Mouse (Mus musculus) kidney, adult 2 months (tissue): ENCODE measurements around the gene Angpt4.

ENCODE experiments used
- CTCF ChIP-seq: fragments of 200-500 bp; conservative IDR thresholded peaks from 2 replicates; pipeline ENCODE4 v1.5.1; 2011; ENCODE audit warnings: low read depth, mild to moderate bottlenecking, control low read depth, low read length, moderate library complexity, mixed read lengths; ENCODE audit not compliant: insufficient read depth, insufficient read length
- POLR2A ChIP-seq: fragments of 200-500 bp; IDR thresholded peaks from one replicate; pipeline ENCODE4 v1.6.1; 2011; ENCODE audit warnings: low read depth, low read length, control low read depth

DNA sequence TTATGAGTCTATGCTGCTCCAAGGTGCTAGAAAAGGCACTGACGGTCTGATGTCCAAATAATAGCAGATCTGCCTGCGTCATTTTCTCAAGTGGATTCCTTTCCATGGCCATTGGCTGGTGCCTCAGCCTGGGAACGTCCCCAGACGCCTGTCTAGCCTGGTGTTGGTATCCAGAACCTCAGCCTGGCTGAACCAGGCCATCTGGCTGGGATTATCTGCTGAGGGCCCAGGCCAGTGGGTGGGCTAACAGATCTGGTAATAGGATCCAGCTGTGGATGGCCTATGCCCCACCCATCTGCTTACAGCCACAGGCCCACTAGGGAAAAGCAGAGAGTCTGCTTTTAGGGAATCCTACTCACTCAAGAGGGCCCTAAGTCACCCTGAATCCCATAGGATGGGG, 10.6 kb downstream of the Angpt4 start:
- no peak for TF ChIP-seq POLR2A
- no peak for TF ChIP-seq CTCF
